Mouse (Mus musculus) MEL (cell line): ENCODE measurements around the gene Sema6d.

Experiments used
- CTCF ChIP-seq, 3 experiments: IDR thresholded peaks in 2 of 3; conservative IDR thresholded peaks in 1 of 3; 2 replicates each; pipeline ENCODE4 v1.5.1; 2011 to 2012; ENCODE audit warnings: low read length in 3 of 3, low read depth in 2 of 3, mild to moderate bottlenecking in 2 of 3, improper control_type of control experiment in 1 of 3, inconsistent platforms in 1 of 3, mixed read lengths in 1 of 3, moderate library complexity in 1 of 3; ENCODE audit not compliant: control insufficient read depth in 1 of 3, insufficient read depth in 1 of 3, poor library complexity in 1 of 3, severe bottlenecking in 1 of 3
- EP300 ChIP-seq, 2 experiments: IDR thresholded peaks; 2 replicates each; pipeline ENCODE4 v1.6.1; 2011; ENCODE audit warnings: improper control_type of control experiment in 2 of 2, low read length in 2 of 2, low read depth in 1 of 2, mild to moderate bottlenecking in 1 of 2
- MAFK ChIP-seq: IDR thresholded peaks from 2 replicates; pipeline ENCODE4 v1.6.1; 2011; ENCODE audit warnings: low read depth, mild to moderate bottlenecking, low read length, improper control_type of control experiment, borderline replicate concordance
- TAL1 ChIP-seq: IDR thresholded peaks from 2 replicates; pipeline ENCODE4 v1.6.1; 2012; ENCODE audit warnings: mild to moderate bottlenecking, inconsistent platforms, low read length, moderate library complexity, mixed read lengths
- USF1 ChIP-seq: IDR thresholded peaks from 2 replicates; pipeline ENCODE4 v1.6.1; 2014; ENCODE audit warnings: low read depth, mild to moderate bottlenecking, inconsistent platforms, low read length, improper control_type of control experiment, moderate library complexity

- TF ChIP-seq MAFK (no peak), EP300 (IDR thresholded peaks at IDR 0.05; ENCODE audit: low read depth in 1 of 2, low read length in 2 of 2) (no peak), TAL1 (no peak), CTCF (IDR thresholded peaks at IDR 0.05 in 2 of 3, conservative IDR thresholded peaks at IDR 0.05 in 1 of 3; ENCODE audit: control insufficient read depth in 1 of 3, insufficient read depth in 1 of 3, low read depth in 2 of 3, low read length in 3 of 3, poor library complexity in 1 of 3, severe bottlenecking in 1 of 3) (no peak), USF1 (no peak)
Observed at GRCm38 (mm10) chr2:124624247-124624929, 534.6 kb downstream of the Sema6d start.
